Mouse (Mus musculus) heart, postnatal 10 days (tissue): ENCODE data around the gene Gbgt1. TPM values are rescaled to one million over a fixed set of nuclear protein-coding genes. Genes with fewer than 3 reads are reported as not detected.

Experiments used
- DNase-seq, 2 experiments: peaks; one replicate each; pipeline ENCODE4 v3.0.0; 2021
- intact Hi-C: fragments of 180-260 bp; cut with DNase I; formaldehyde crosslinking; loops from one replicate; pipeline ENCODE4 v1.15.1; 2025
- total RNA-seq, 2 experiments: library from RNA; stranded (reverse); gene quantifications; 2 replicates each; pipeline ENCODE4 v1.2.3; 2021

Gene Gbgt1
- total RNA-seq, 2 experiments from 2014 or later, result 2.5 to 2.8 TPM

DNA sequence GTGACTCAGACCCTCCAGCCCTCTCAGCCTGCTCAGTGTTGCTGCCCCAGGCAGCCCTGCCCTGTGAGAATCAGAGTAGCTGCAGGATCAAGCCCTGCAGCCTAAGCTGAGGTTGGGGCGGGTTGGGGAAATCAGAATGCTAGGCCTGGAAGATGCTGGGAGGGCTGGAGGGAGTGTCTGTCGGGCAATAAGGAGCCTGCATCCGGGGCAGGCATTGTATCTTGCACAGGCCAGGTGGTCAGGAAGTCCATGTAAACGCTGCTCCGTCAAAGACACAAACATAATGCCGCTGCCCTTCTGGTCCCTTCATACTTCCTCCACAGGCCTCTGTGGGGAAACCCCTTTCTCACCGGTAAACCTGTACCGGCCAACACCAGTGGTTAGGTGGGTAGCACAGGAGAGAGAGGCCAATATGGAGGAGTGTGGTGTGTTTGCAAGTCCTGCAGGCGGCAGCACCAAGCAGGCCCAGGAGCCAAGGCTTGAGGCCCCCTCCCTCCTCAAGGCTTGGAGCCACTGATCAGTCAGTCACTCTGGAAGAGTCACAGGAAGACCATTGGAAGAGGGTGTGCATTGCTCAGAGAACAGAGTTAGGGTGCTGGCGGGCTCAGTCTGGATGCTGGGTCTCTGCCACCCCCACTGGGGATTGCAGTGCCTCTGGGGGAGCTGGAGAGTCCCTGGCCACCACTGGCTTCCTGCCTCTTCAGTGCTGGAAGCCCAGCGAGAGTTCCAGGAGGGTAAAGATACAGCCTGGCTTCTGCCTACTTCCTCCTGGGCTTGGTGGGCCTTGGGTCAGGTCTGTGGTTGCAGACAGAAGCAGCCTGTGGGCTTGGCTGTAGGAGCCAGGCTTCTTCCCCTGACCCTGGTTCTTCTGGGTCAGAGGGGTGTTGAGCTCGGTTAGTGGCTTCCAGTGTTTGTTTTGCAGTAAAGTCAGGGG is 29.5 kb downstream of the Gbgt1 start:
- intact Hi-C loops, result no loop called here
- peak; percentile 27 to 48 for DNase-seq

GRCm38 (mm10) chr2:28527436-28528353 is 31.0 kb downstream of the Gbgt1 start:
- intact Hi-C loops, result no loop called here

DNA sequence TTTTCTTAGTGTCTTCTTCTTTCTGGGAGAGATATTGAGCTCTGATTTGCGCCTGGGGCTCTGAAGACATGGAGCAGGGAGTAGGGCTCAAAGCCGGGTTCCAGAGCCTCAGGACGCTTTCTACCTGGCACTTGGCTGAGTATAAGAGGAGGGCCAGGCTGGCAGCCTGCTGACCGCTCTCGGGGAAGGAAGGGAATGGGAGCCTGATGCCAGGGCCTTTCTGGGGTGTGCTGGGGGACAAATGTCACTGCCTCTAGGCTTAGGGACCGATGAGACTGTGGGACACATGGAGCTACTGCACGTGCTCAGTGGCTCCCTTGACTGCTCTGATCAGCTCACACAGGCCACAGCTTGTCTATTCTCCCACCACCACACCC is 31.7 kb downstream of the Gbgt1 start:
- DNase-seq, result no peak
- intact Hi-C loops, result no loop called here

More at GRCm38 (mm10) chr2:28527436-28528353, 31.0 kb downstream of the Gbgt1 start:
- no peak for DNase-seq

DNA sequence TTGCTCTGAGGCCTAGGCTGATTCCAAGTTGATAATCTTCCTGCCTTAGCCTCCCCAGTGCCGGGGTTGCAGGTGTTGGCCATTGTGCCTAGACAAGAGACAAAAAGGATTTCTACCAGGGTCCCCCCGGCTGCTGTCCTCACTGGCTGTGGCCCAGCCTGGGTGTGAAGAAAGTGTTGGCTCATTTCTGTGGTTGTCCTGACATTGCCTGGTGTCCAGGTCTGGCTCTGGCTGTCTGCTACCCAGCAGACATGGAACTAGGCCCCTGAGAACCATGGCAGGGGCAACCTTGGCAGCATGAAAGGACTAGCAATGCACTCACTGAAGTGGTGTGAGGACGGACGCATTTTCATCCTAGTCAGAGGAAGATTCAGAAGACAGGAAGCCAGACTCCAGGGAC is 33.2 kb downstream of the Gbgt1 start:
- intact Hi-C loops, result no loop called here
- DNase-seq, result no peak

GRCm38 (mm10) chr2:28530311-28530710 is 33.6 kb downstream of the Gbgt1 start:
- DNase-seq, result peak; percentile 27 to 43
- intact Hi-C loops, result no loop called here

DNA sequence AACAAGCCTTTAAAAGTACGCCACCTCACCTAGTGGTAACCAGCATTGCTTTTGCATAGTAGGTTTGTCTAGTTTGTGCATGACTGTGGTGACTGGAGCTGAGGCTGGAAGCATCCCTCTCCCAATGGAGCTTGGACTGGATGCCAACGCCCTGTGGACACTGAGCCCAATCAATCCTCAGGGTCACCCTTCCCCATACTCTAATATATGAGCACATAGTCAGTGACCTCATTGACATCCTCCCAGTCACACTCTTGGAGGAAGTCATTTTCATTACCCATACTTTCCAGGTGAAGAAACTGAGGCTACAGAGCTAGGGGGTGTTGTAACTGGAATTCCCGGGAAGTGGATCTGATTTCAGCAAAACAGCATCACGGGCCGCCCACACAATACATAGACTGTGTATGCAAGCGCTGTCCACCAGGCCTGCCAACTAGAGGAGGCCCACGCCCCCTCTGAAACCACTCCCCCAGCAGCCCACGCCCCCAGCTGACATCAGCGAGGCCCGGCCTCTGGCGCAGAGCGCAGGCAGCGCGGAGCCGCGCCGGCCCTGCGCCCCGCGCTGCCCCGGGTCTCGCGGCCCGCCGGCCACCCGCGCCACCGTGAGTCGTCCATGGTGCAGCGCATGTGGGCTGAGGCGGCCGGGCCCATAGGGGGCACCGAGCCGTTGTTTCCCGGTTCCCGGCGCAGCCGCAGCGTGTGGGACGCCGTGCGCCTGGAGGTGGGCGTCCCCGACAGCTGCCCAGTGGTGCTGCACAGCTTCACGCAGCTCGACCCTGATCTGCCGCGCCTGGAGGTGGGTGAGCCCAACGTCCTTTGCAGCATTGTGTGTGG is 36.5 kb downstream of the Gbgt1 start:
- peak; percentile 92 for DNase-seq

DNA sequence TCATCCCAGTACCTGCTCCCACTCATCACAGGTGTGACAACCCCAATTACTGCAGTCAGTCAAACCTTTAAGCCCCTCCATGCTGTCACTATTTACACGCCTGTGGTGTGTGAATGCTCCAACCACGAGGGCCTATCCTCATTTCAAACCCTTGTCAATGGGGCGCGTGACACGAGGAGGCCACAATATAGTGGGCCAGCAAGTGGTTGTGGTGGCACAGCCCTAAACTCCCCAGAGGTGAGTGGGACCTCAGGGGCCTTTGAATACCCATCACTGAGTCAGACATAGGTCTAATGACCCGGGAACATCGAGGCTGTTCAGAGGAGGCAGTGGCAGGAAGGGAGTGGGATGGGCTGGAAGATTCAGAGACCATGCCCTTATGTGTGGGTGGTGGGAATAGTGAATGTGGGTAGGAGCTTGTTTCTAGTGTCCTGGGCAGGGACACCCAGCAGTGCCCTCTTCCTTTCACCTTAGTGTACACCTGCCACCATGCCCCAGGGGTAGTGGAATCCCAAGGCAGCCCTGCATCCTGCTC is 37.3 kb downstream of the Gbgt1 start:
- intact Hi-C loops, result loop anchor here (2.0 kb wide), 1 partner anchor 13 kb away; no protein-coding TSS in a partner anchor
- no peak for DNase-seq

More for the DNA sequence above, 36.5 kb downstream of the Gbgt1 start:
- intact Hi-C loops, result no loop called here

GRCm38 (mm10) chr2:28534436-28535262 is 38.0 kb downstream of the Gbgt1 start:
- peak; percentile 72 for DNase-seq
- intact Hi-C loops, result loop anchor here (2.0 kb wide), 1 partner anchor 14 kb away; no protein-coding TSS in a partner anchor

- intact Hi-C loops, result loop anchor here (2.0 kb wide), 1 partner anchor 14 kb away; no protein-coding TSS in a partner anchor
- peak in 1 of 2 experiments; percentile 24 for DNase-seq
These were observed 38.5 kb downstream of the Gbgt1 start for GRCm38 (mm10) chr2:28535263-28535540.

GRCm38 (mm10) chr2:28535650-28536049 is 39.0 kb downstream of the Gbgt1 start:
- intact Hi-C loops, result loop anchor here (2.0 kb wide), 1 partner anchor 15 kb away; no protein-coding TSS in a partner anchor
- peak; percentile 52 to 56 for DNase-seq

DNA sequence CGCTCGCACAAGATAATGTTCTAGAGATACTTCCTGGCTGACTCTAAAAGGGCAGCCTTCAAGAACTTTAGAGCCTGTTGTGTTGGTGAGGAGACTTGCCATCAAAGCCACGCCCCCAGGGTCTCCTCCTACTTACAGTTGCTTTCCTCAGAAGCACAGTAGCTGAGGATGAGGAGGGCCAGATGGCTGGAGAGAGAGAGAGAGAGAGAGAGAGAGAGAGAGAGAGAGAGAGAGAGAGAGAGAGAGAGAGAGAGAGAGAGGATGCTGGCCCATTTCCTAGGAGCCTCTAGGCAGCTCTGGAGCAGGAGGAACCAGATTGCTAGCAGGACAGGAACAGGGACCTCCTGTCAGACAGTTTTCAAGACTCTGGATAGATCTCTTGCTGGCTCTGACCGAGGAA is 39.5 kb downstream of the Gbgt1 start:
- peak; percentile 51 to 54 for DNase-seq
- intact Hi-C loops, result no loop called here

- intact Hi-C loops, result no loop called here
- no peak for DNase-seq
These were observed 40.3 kb downstream of the Gbgt1 start for GRCm38 (mm10) chr2:28536766-28537633.

GRCm38 (mm10) chr2:28537634-28537920 is 40.9 kb downstream of the Gbgt1 start:
- intact Hi-C loops, result no loop called here

DNA sequence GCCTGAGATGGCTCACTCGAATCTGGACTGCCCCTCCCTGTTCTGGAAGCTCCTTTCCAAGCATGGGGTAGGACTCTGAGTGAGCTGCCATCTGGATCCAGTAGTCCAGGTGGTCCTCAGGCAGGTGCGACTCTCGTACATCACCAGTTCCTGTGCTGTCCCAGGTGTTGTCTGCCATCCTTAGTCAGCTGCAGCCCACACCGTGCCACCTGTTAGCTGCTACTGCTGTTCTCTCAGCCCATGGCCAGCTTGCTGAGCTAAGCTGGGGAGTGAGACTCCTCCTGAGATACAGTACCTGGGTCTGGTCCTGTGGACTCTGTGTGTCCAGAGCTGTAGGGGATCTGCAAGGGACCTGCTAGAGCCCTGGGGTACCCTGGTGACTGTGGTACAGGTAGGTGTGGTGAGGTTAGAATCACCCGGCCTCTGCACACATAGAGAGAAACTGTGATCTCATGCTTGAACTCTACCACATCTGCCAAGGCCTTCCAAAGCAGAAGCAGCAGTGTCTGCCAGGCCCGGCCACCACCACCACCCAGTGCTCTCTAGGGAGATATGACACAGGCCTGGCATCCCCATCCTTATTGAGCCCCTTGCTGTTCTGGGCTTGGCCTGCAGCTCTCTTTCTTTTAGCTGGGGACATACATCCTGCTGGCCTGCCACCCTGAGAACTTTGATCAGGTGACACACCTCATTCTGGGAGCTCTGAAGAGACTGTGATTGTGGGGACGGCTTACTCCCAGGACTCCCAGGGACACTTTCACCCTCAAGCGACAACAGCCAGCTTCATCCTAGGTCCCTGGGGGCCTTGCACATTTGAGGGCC is 41.5 kb downstream of the Gbgt1 start:
- intact Hi-C loops, result no loop called here
- no peak for DNase-seq

More at GRCm38 (mm10) chr2:28537634-28537920, 40.9 kb downstream of the Gbgt1 start:
- no peak for DNase-seq

GRCm38 (mm10) chr2:28538817-28539128 is 42.1 kb downstream of the Gbgt1 start:
- DNase-seq, result peak in 1 of 2 experiments; percentile 44
- intact Hi-C loops, result no loop called here

DNA sequence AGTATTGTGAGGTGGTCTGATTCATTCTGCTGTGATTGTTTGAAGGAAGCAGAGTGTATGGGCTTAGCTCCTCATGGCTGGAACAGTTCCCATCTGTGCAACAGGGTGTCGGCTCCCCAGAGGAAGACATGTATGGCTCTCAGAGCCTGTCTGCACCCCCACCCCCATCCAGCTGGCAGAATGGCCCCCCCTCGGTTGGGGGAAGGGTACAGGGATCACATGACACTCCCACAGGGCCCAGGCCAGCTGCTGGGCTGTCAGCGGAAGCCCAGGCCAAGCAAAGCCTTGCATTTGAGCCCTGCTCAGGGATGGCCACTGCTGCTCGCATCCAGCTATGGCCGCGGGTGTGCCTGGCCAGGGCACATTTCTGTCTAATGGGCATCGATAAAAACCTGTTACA is 42.5 kb downstream of the Gbgt1 start:
- intact Hi-C loops, result no loop called here
- DNase-seq, result peak; percentile 72 to 80

DNA sequence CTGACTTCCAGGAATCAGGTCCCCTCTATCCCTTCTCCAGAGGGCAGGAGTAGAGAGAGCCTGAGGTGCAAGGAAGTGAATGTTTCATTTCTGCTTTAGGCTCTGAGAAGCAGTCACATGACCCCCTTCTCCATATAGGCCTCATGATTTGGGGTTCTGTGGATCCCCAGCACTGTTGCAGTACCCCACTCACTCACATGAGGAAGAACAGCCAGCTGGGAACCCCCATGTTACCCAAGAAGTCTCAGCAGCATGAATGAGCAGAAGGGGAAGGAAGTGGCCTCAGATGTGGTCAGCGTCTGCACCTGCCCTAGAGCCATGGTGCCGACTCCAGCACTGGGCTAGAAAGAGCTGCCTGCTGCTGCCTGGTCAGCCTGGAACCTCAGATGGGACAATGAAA is 43.3 kb downstream of the Gbgt1 start:
- intact Hi-C loops, result no loop called here
- DNase-seq, result peak in 1 of 2 experiments; percentile 33
